Mouse (Mus musculus) mouse embryonic stem cell (cell line): ENCODE results near the gene Gm3952.

Experiments used
- in situ Hi-C, 2 experiments: fragments of 300-500 bp; cut with MboI; formaldehyde crosslinking; loops; 1 replicate in 1 of 2; 3 replicates in 1 of 2; pipeline ENCODE4 v1.14.3; 2019 to 2020; ENCODE audit warnings: low sequenced_read_pairs in 2 of 2, low pct_unique_long_range_greater_than_20kb in 1 of 2, mixed read lengths in 1 of 2; ENCODE audit not compliant: unreplicated experiment in 1 of 2

Gm3952 gene

GRCm38 (mm10) chr8:128798594-128798993 lies at the start of gene Gm3952:
Gene Gm3952, minus strand, starts transcription at chr8:128798694.
- in situ Hi-C loops: no loop called here

DNA sequence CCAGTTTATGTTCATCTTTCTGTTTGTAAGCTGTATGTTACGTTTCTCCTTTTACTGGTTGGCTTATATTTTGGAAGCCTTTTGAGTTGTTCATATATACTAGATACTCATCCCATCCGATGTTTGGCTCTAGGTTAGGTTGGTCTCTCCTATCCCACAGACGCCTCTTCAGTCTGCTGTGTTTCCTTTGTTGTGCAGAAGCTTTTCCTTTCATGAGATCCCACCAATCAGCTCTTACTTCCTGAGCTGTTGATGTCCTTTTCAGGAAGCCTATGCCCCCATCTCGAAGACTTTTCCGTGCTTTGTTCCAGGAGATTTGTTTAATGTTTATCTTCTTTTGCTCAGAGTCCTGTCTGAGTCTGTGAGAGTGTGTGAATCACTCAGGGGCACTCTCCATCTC lies 45.3 kb upstream of the Gm3952 start:
- in situ Hi-C loops: no loop called here

- in situ Hi-C loops: no loop called here
These were observed 14.0 kb upstream of the Gm3952 start for GRCm38 (mm10) chr8:128812521-128812920.

GRCm38 (mm10) chr8:128735692-128736091 lies 62.8 kb downstream of the Gm3952 start:
- in situ Hi-C loops: no loop called here

GRCm38 (mm10) chr8:128734118-128734517 lies 64.4 kb downstream of the Gm3952 start:
- in situ Hi-C loops: no loop called here

- in situ Hi-C loops: no loop called here
These were observed 66.2 kb downstream of the Gm3952 start for GRCm38 (mm10) chr8:128732254-128732653.

- in situ Hi-C loops: no loop called here
These were observed 71.3 kb downstream of the Gm3952 start for GRCm38 (mm10) chr8:128727213-128727612.

GRCm38 (mm10) chr8:128724819-128725218 lies 73.7 kb downstream of the Gm3952 start:
- in situ Hi-C loops: no loop called here

DNA sequence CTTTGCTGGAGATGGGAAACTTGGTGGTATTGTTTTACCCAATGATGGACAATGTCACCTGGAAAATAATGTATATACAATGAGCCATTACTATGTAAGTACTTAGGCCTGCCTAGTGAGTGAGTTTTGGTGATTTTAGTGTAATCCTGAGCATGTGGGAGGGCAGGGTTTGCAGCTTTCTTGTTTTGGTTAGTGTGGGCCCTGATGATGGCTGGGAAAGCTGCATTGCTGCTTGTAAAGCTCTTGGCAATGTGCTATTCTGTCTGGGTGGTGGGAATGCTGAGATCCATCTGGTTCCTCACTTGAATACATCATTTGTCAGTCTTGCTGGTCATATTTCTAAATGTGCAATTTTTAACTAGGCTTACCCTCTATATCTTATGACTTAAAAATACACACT lies 82.3 kb downstream of the Gm3952 start:
- in situ Hi-C loops: loop anchor here (10.0 kb wide), 1 partner anchor 61 kb away; no protein-coding TSS in a partner anchor

- in situ Hi-C loops: no loop called here
These were observed 89.2 kb downstream of the Gm3952 start for GRCm38 (mm10) chr8:128709261-128709660.

GRCm38 (mm10) chr8:128704836-128705235 lies 93.7 kb downstream of the Gm3952 start:
- in situ Hi-C loops: no loop called here

DNA sequence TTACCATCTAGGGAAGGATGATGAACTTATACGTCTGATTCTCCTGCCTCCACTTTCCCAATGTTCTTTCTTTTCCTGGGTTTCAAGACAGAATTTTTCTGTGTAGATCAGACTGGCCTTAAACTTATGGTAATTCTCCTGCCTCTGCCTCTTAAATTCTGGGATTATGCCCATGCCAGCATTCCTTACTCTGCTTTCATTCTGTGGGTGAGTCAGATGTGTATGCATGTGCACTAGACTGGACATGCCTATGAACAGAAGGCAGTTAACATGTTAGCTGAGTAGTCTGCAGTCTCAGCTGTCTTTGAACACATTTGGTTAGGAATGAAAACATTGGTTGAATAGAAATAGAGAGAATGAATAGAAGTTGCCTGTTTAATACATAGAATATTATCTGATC lies 94.1 kb downstream of the Gm3952 start:
- in situ Hi-C loops: no loop called here

GRCm38 (mm10) chr8:128697945-128698344 lies 100.5 kb downstream of the Gm3952 start:
- in situ Hi-C loops: no loop called here

- in situ Hi-C loops: no loop called here
These were observed 101.6 kb downstream of the Gm3952 start for GRCm38 (mm10) chr8:128696701-128697397.
